Mouse (Mus musculus): ENCODE measurements around the gene Dchs1.

GRCm38 (mm10) chr7:105751491-105752433 is 35.7 kb downstream of the Dchs1 start, which contains the start of gene Tpp1:
- TF ChIP-seq CTCF (IDR thresholded peaks at IDR 0.05; ENCODE audit: control insufficient read depth, insufficient read depth, low read length), result no peak
- no peak for TF ChIP-seq POLR2A (IDR thresholded peaks at IDR 0.05; ENCODE audit: borderline replicate concordance, control insufficient read depth, low read depth, low read length)
